Mouse (Mus musculus) megakaryocyte, embryonic 14.5 days (primary cell): ENCODE data around the gene Atp5c1. TPM values are rescaled to one million over a fixed set of nuclear protein-coding genes. Genes with fewer than 3 reads are reported as not detected.

Experiments
- H3K27me3 ChIP-seq: replicated peaks from 2 replicates; pipeline ENCODE3; 2012; ENCODE audit warnings: inconsistent platforms
- H3K36me3 ChIP-seq: replicated peaks from 2 replicates; pipeline ENCODE3; 2012; ENCODE audit warnings: low read length, inconsistent platforms, mixed read lengths
- H3K4me1 ChIP-seq: 2 replicates; pipeline ENCODE4 v1.6.1; 2012; ENCODE audit warnings: inconsistent platforms
- H3K4me3 ChIP-seq: replicated peaks from 2 replicates; pipeline ENCODE3; 2012; ENCODE audit warnings: moderate library complexity, mild to moderate bottlenecking, inconsistent platforms
- H3K9me3 ChIP-seq: 2 replicates; pipeline ENCODE4 v1.6.1; 2012; ENCODE audit warnings: inconsistent platforms
- FLI1 ChIP-seq: IDR thresholded peaks from 2 replicates; pipeline ENCODE4 v1.6.1; 2012; ENCODE audit warnings: low read length, inconsistent platforms, mixed read lengths
- GATA1 ChIP-seq: IDR thresholded peaks from 3 replicates; pipeline ENCODE4 v1.6.1; 2012; ENCODE audit warnings: mixed read lengths, low read length, inconsistent platforms, borderline replicate concordance
- polyA plus RNA-seq: library from polyadenylated mRNA; stranded (reverse); fragments of >175 nt; gene quantifications from 2 replicates; pipeline ENCODE4 v1.2.3, GENCODE M21; 2012; ENCODE audit warnings: low replicate concordance; ENCODE audit not compliant: insufficient read depth

Gene Atp5c1
- polyA plus RNA-seq, 1 experiment: 17.5 TPM

DNA sequence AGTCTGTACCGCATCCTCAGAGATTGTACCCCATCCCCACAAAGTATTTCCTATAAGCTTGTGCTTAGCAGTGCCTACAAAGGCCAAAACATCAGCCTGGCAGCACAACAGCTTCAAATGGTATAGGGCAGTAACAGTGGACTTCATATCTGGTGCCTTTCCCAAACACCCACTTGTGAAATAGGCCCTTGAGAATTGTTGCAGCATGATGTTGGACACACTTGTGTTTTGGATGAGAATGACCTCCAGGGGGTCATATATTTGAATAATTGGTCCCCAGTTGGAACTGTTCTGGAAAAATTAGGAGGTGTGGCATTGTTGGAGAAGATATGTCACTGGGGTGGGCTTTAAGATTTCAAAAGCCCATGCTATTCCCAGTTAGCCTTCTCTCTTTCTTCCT, 28.3 kb downstream of the Atp5c1 start:
- no peak overlapping the region for H3K4me3 ChIP-seq
- H3K36me3 ChIP-seq: peaks cover 35% of the 10 kb centered on the region
- H3K9me3 ChIP-seq: no peaks in the 10 kb centered on the region
- no peak for TF ChIP-seq FLI1
- no peak for TF ChIP-seq GATA1
- H3K4me1 ChIP-seq: peaks cover 22% of the 10 kb centered on the region
- H3K27me3 ChIP-seq: no peaks in the 10 kb centered on the region

DNA sequence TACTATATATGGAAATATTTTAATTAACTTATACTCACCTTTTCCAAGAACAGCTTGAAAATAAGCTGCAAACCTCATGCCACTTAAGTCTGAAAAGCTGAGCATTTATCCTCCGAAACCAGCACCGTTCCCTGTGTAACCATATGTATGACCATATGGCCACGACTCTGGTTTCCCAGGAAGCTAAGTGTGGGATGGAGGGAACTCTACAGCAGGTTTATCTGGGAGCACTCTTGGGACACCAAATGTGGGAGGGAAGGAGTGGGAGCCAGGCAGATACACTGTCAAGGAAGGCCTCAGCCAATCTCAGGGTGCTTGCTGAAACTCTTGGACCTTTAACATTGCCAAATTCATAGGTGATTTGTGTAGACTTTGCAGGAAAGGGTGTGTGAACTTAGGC, 29.4 kb downstream of the Atp5c1 start:
- H3K36me3 ChIP-seq: peaks cover 24% of the 10 kb centered on the region
- no peak overlapping the region for H3K4me3 ChIP-seq
- peaks cover 23% of the 10 kb centered on the region for H3K4me1 ChIP-seq
- no peaks in the 10 kb centered on the region for H3K9me3 ChIP-seq
- no peaks in the 10 kb centered on the region for H3K27me3 ChIP-seq
- no peak for TF ChIP-seq FLI1
- TF ChIP-seq GATA1: no peak

DNA sequence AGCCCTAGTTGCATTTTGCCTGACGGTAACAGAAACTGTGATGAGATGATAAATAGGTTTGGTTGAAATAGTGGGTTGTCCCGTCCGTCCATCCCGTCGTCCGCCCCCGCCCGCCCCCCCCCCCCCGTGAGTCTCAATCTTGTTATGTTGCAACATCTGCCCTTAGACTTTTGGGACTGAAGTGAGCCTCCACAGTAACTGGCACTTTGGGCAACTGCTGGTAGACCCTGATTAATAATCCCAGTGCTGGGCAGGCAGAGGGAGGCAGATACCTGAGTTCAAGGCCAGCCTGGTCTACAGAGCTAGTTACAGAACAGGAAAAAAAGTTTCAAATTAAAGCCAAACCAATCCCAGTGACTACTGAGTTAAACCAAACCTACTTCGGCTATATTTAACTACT, 30.9 kb downstream of the Atp5c1 start:
- Histone ChIP-seq H3K27me3 (no peaks in the 10 kb centered on the region), H3K9me3 (no peaks in the 10 kb centered on the region), H3K4me3 (peak overlapping the region; percentile 99), H3K36me3 (peaks cover 10% of the 10 kb centered on the region), H3K4me1 (peaks cover 23% of the 10 kb centered on the region)
- no peak for TF ChIP-seq FLI1
- no peak for TF ChIP-seq GATA1

DNA sequence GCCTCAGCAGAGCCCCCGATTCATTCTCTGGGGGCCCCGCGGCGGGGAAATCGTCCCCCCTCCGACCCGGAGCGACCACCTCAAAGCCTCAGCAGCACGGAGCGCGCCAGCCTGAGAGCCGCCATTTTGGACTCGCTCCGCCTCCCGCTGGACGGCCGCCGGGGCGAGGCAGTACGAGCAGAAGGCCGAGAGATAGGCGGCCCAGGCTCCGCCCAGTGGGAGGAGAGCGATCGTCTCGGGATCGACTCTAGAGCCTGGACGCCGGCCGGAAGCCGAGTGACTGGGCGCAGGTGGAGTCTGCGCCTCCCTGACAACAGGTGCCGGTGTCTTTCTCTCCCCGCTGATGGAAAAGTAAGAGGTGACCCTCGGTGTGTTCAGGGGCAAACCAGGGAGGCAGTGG, 31.8 kb downstream of the Atp5c1 start, which contains the start of gene Taf3:
TSS of gene Taf3 (minus strand) at position 136 of the 400 bp plus-strand sequence.
- no peak for TF ChIP-seq GATA1
- no peak for TF ChIP-seq FLI1
- Histone ChIP-seq H3K9me3 (no peaks in the 10 kb centered on the region), H3K27me3 (no peaks in the 10 kb centered on the region), H3K4me1 (peaks cover 23% of the 10 kb centered on the region), H3K4me3 (peak within 1 kb of the TSS; percentile 99), H3K36me3 (peaks cover 3% of the 10 kb centered on the region)

DNA sequence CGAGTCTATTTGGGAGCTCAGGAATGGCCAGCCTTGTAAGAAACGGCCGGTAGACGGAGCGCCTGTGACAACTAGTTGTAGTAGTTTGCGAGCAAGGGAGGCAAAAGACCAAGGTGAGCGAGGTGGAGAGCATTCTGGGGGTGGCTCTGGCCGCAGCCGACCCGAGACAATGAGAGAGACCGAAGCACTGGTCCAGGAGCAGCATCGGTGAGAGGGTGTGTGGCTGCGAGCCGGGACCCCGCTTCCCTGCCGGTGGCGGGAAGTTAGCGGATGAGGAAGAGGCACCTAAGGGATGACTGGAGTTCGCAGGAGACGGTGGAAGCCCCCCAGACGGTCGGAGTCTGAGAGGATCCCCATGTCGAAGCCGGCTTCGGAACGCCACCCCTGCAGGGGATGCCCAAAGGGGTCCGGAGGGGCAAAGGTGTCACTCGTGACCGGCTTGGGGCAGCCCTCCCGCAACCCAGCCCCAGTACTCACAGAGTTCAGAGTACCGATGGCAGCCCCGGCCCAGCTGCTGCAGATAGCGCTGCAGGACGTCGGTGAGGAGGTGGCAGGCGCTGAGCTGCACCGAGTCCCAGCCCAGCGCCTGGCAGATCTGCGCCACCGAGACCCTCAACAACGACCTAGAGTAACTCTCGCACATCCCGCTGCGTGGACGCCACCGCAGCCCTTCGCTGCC, 32.4 kb downstream of the Atp5c1 start:
- Histone ChIP-seq H3K4me1 (peaks cover 23% of the 10 kb centered on the region), H3K36me3 (no peaks in the 10 kb centered on the region), H3K27me3 (no peaks in the 10 kb centered on the region), H3K4me3 (peak overlapping the region; percentile 99), H3K9me3 (no peaks in the 10 kb centered on the region)
- TF ChIP-seq FLI1 (no peak), GATA1 (no peak)

DNA sequence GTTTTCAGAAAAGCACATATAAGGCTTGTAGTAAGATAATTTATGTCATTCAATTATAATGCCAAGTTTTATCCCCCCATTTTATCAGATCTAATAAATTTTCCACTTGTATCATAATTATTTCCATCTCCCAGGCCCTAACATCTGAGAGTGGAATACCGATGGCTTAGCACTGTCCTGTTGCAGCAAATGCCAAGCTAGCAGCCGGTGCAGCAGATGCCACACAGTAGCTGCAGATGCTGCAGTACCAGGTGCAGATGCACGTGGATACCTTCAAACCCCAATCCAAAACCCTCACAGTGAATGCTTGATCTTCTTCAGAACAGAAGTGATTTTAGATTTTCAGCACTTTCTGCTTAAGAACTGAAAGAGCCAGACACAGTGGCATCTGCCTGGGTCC, 45.3 kb downstream of the Atp5c1 start:
- Histone ChIP-seq H3K36me3 (peaks cover 15% of the 10 kb centered on the region), H3K9me3 (no peaks in the 10 kb centered on the region), H3K4me3 (no peak overlapping the region), H3K27me3 (no peaks in the 10 kb centered on the region), H3K4me1 (peaks cover 14% of the 10 kb centered on the region)
- no peak for TF ChIP-seq GATA1
- no peak for TF ChIP-seq FLI1

DNA sequence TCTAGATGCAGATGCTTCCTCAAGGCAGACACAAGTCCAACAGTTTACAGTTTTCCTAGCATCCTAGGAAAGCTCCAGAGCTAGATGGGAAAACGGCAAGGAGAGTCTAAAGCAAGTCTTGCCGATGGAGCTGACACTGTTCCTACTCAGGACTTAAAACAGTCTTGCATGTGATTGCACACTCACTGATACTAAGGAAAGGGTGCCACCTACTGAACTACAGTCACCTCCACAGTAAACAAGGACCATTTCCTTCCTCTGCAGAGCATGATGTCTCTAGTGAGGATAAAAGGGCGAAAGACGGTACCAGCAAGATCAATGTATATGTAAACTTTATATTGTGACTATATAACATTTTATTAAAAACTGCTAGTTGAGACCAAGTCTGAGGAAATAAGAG, 46.6 kb downstream of the Atp5c1 start:
- H3K4me3 ChIP-seq: no peak overlapping the region
- H3K9me3 ChIP-seq: no peaks in the 10 kb centered on the region
- TF ChIP-seq FLI1 (no peak), GATA1 (no peak)
- peaks cover 6% of the 10 kb centered on the region for H3K36me3 ChIP-seq
- peaks cover 21% of the 10 kb centered on the region for H3K4me1 ChIP-seq
- no peaks in the 10 kb centered on the region for H3K27me3 ChIP-seq

DNA sequence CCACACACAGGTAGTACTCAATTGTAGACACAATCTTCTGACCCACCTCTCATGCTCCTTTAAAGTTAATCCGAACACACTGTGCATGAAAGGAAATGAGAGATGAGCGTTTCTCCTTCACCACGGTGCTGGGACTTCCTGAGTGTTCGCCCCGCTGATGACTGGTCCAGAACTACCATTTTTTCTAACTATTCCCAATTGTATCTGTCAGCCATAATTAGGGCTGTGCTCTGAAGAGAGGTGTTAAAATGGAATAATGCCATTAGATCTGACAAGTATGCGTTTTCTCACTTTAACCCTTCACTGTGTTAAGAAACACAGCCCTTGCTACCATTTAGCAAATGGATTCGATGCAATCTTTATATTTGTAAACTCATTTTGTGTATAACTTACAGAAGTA, 50.6 kb downstream of the Atp5c1 start:
- Histone ChIP-seq H3K4me1 (peaks cover 33% of the 10 kb centered on the region), H3K36me3 (no peaks in the 10 kb centered on the region), H3K9me3 (no peaks in the 10 kb centered on the region), H3K27me3 (no peaks in the 10 kb centered on the region), H3K4me3 (no peak overlapping the region)
- no peak for TF ChIP-seq GATA1
- TF ChIP-seq FLI1: no peak

DNA sequence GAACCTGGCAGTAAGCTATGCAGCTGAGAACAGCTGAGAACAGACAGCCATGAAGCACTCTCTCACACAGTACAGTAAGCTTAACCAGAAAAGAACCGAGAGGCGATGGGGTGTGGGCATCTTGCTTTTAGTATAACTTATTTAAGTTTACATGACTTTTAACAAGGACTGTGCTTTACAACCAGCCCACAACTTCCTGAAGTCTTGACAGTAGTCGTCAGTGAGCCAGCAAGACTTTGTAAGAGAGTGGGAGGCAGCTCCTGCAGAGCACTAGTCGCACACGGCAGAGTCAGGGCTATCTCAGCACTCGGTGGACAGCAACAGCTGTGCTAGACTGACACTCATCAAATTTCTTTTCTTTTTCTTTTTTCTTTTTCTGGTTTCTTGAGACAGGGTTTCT, 56.0 kb downstream of the Atp5c1 start:
- Histone ChIP-seq H3K9me3 (no peaks in the 10 kb centered on the region), H3K4me3 (no peak overlapping the region), H3K4me1 (peaks cover 28% of the 10 kb centered on the region), H3K27me3 (no peaks in the 10 kb centered on the region), H3K36me3 (no peaks in the 10 kb centered on the region)
- TF ChIP-seq FLI1 (no peak), GATA1 (no peak)

DNA sequence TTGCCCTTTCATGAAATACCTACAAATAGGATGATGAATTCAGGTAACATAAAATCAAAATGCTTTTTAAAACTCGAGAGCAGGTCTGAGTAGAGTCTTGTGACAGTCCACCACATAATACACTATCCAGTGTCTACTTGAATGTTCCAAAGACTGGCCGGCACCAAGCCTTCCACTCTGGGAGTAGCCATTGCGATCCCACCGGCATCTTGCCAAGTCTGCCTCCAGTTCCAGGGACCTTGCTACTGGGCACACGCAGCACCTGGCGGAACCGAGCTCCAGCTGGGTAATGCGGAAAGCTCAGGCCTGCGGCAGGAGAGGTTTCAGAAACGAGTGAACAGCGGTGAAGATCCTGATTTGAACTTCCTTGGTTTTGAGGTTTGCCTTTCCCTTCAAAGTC, 59.0 kb downstream of the Atp5c1 start:
- Histone ChIP-seq H3K4me3 (no peak overlapping the region), H3K4me1 (peaks cover 31% of the 10 kb centered on the region), H3K36me3 (no peaks in the 10 kb centered on the region), H3K9me3 (no peaks in the 10 kb centered on the region), H3K27me3 (no peaks in the 10 kb centered on the region)
- TF ChIP-seq FLI1 (no peak), GATA1 (no peak)

DNA sequence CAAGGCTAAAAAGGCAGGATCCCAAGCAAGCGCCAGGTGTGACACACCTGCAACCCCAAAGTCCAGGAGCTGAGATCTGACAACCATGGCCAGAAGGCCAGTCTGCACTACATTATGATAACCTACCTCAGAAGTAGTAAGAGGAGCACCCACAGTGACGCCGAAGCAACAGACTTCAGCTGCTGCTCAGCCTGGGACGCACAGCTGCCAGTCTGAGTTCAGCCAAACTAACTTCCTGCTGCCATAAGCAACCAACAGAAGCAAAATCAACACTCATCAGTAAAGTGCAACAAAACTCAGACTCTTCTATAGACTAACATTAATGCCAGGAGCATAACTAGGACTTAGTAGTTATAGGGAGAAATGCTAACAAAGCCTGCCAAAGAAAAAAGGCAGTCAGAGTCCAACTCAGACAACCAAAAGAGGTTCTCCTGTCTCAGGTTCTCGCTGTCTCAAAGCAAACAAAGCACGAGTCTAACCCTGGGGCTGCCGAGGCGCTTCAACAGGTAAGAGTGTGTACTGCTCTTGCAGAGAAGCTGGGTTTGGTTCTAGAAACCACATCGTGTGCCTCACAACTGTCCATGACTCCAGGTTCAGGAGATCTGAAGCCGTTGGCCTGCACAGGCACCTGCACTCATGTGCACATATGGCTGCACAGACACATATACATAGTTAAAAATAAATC, 65.2 kb downstream of the Atp5c1 start:
- Histone ChIP-seq H3K9me3 (no peaks in the 10 kb centered on the region), H3K4me3 (no peak overlapping the region), H3K4me1 (peaks cover 14% of the 10 kb centered on the region; the same call in 1 of the 2 replicates), H3K36me3 (no peaks in the 10 kb centered on the region), H3K27me3 (no peaks in the 10 kb centered on the region)
- TF ChIP-seq GATA1 (no peak), FLI1 (no peak)
